Mouse (Mus musculus) lung, postnatal 0 days (tissue): ENCODE data around the gene Metrn.

Experiments used
- CTCF ChIP-seq: IDR thresholded peaks from 2 replicates; pipeline ENCODE4 v1.5.1; 2016; ENCODE audit warnings: antibody characterized with exemption, mild to moderate bottlenecking
- EP300 ChIP-seq: IDR thresholded peaks from 2 replicates; pipeline ENCODE4 v1.6.1; 2016; ENCODE audit warnings: antibody characterized with exemption, mild to moderate bottlenecking, control low read depth

DNA sequence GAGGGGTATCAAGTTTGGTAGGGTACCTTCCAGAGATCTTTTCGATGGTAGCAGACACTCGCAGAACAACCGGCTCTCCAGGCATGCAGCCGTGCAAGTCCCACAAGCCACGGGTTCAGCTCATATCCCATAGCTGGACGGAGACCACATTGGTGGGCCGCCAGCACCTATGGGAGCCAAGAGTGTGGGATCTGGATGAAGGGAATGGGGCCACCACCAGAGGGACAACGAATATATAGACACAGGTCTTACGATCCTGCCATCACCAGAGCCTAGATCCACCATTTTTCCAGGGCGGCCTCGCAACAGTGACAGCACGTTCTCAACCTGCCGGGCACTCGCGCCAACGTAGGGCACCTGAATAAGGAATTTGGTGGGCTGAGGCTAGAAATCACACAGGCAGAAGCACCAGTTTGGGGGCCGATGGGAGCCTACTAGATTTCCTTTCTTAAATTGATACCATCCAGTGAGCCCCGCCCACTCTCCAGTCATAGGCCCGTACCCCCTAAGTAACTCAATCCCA lies 5.6 kb downstream of the Metrn start:
- TF ChIP-seq CTCF (peak; percentile 18; the same call in 1 of the 2 replicates), EP300 (no peak)
